Mouse (Mus musculus) lung, postnatal 4 days (tissue): ENCODE measurements around the gene Zfp968.
"Not testable (repeated sequence)": the region's sequence is repeated elsewhere in the genome, so short reads cannot be mapped to it uniquely, and the experiment has no call there.

Source experiments
- DNase-seq, 2 experiments: peaks; one replicate each; pipeline ENCODE4 v3.0.0; 2021

The Zfp968 gene

GRCm38 (mm10) chr2:175372136-175372535 lies at the start of gene Zfp968:
TSS of gene Zfp968 (plus strand) at chr2:175372436.
- not testable (repeated sequence) for DNase-seq

- not testable (repeated sequence) for DNase-seq
These were observed 34.1 kb upstream of the Zfp968 start, which contains the start of gene Gm4631 for GRCm38 (mm10) chr2:175338097-175338496. TSS of gene Gm4631 (minus strand) at chr2:175338197.
